Mouse (Mus musculus): ENCODE results near the gene Tas2r137. TPM values are rescaled to one million over a fixed set of nuclear protein-coding genes. Genes with fewer than 3 reads are reported as not detected.

Gene Tas2r137
- not detected for polyA plus RNA-seq (2014; fragmentation: Illumina TruSeq; extraction: RNeasy Lipid Tissue Mini Kit (QIAGEN cat#74804); ENCODE audit: low read depth, low replicate concordance)

GRCm38 (mm10) chr6:40490933-40491332, at the start of gene Tas2r137:
Gene Tas2r137, plus strand, starts transcription at chr6:40491233.

GRCm38 (mm10) chr6:40470916-40471719, 19.9 kb upstream of the Tas2r137 start, which contains the start of gene Ssbp1:
Gene Ssbp1, plus strand, starts transcription at chr6:40471352.

GRCm38 (mm10) chr6:40493229-40493628, 2.2 kb downstream of the Tas2r137 start, which contains the start of gene Tas2r108:
Gene Tas2r108, plus strand, starts transcription at chr6:40493529.

GRCm38 (mm10) chr6:40519408-40519807, 28.4 kb downstream of the Tas2r137 start, which contains the start of gene Prss37:
Gene Prss37, minus strand, starts transcription at chr6:40519508.

Other genes with a start within 250 kb of the Tas2r137 start
- gene Agk, start 166.1 kb upstream of the Tas2r137 start, polyA plus RNA-seq (2014; fragmentation: Illumina TruSeq; extraction: RNeasy Lipid Tissue Mini Kit (QIAGEN cat#74804); ENCODE audit: low read depth, low replicate concordance) = 16.6 TPM
- gene E330009J07Rik, start 55.1 kb upstream of the Tas2r137 start, polyA plus RNA-seq (2014; fragmentation: Illumina TruSeq; extraction: RNeasy Lipid Tissue Mini Kit (QIAGEN cat#74804); ENCODE audit: low read depth, low replicate concordance) = 2.8 TPM
- gene Wee2, start 52.1 kb upstream of the Tas2r137 start, polyA plus RNA-seq (2014; fragmentation: Illumina TruSeq; extraction: RNeasy Lipid Tissue Mini Kit (QIAGEN cat#74804); ENCODE audit: low read depth, low replicate concordance) = not detected
- gene Ssbp1, start 19.9 kb upstream of the Tas2r137 start, polyA plus RNA-seq (2014; fragmentation: Illumina TruSeq; extraction: RNeasy Lipid Tissue Mini Kit (QIAGEN cat#74804); ENCODE audit: low read depth, low replicate concordance) = 74.1 TPM
- gene Tas2r108, start 2.3 kb downstream of the Tas2r137 start, polyA plus RNA-seq (2014; fragmentation: Illumina TruSeq; extraction: RNeasy Lipid Tissue Mini Kit (QIAGEN cat#74804); ENCODE audit: low read depth, low replicate concordance) = not detected
- not detected for gene Prss37, start 28.3 kb downstream of the Tas2r137 start, polyA plus RNA-seq (2014; fragmentation: Illumina TruSeq; extraction: RNeasy Lipid Tissue Mini Kit (QIAGEN cat#74804); ENCODE audit: low read depth, low replicate concordance)
- not detected for gene Olfr461, start 63.8 kb downstream of the Tas2r137 start, polyA plus RNA-seq (2014; fragmentation: Illumina TruSeq; extraction: RNeasy Lipid Tissue Mini Kit (QIAGEN cat#74804); ENCODE audit: low read depth, low replicate concordance)
- gene Olfr460, start 78.3 kb downstream of the Tas2r137 start, polyA plus RNA-seq (2014; fragmentation: Illumina TruSeq; extraction: RNeasy Lipid Tissue Mini Kit (QIAGEN cat#74804); ENCODE audit: low read depth, low replicate concordance) = not detected
- 1.8 TPM for gene Clec5a, start 94.6 kb downstream of the Tas2r137 start, polyA plus RNA-seq (2014; fragmentation: Illumina TruSeq; extraction: RNeasy Lipid Tissue Mini Kit (QIAGEN cat#74804); ENCODE audit: low read depth, low replicate concordance)
- not detected for gene Tas2r138, start 122.1 kb downstream of the Tas2r137 start, polyA plus RNA-seq (2014; fragmentation: Illumina TruSeq; extraction: RNeasy Lipid Tissue Mini Kit (QIAGEN cat#74804); ENCODE audit: low read depth, low replicate concordance)
- 0.47 TPM for gene Mgam, start 137.6 kb downstream of the Tas2r137 start, polyA plus RNA-seq (2014; fragmentation: Illumina TruSeq; extraction: RNeasy Lipid Tissue Mini Kit (QIAGEN cat#74804); ENCODE audit: low read depth, low replicate concordance)

All from heart, adult 10 weeks (tissue).